Comparison of ENCODE assay signal across 11 mouse cellular contexts in genomic region chr6:87278151-87278550, GRCm38 (mm10). TPM values are rescaled to one million over a fixed set of nuclear protein-coding genes. Genes with fewer than 3 reads are reported as not detected.
DNase-seq lines count a peak whose midpoint lies in the region; ATAC-seq lines count a peak whose summit lies in the region.
"Had no signal": no experiment of that assay in that cellular context is flagged by ENCODE, and none has a peak within 500 bp of the region (broad histone marks: within the 10 kb centered on the region; RNA-seq: fewer than 3 reads in every experiment).

No protein-coding gene starts in this region.

- no peaks in the 10 kb centered on the region; the same call in 1 of the 2 replicates for H3K27me3 ChIP-seq in kidney, embryonic 14.5 days (ENCODE audit: control insufficient read depth, insufficient read depth, low read length)
- H3K27me3 ChIP-seq in limb, embryonic 10.5 days (ENCODE audit: low read depth, poor library complexity, severe bottlenecking), result no peaks in the 10 kb centered on the region

- peaks cover 6% of the 10 kb centered on the region for H3K9me3 ChIP-seq in kidney, embryonic 14.5 days (ENCODE audit: control insufficient read depth, low read length)
- no peaks in the 10 kb centered on the region; the same call in 1 of the 2 replicates for H3K9me3 ChIP-seq in limb, embryonic 10.5 days (replicated peaks)

- H3K4me3 ChIP-seq in kidney, embryonic 14.5 days (ENCODE audit: low read length), result no peak overlapping the region
- no peak overlapping the region for H3K4me3 ChIP-seq in limb, embryonic 10.5 days
- H3K4me3 ChIP-seq: erythroblast, embryonic 14.5 days had no signal

- H3K4me2 ChIP-seq in kidney, embryonic 14.5 days (replicated peaks; ENCODE audit: low read depth, low read length), result no peak overlapping the region

- no peak for ATAC-seq in kidney, embryonic 14.5 days (ENCODE audit: low FRiP score, low TSS enrichment)

- peak; percentile 21 for DNase-seq in adrenal gland, postnatal 14 days
- no peak for DNase-seq in adrenal gland, postnatal 4 days (ENCODE audit: low spot score in 2 of 2)
- no peak for DNase-seq in kidney, postnatal 25 days
- DNase-seq in Muller cell, postnatal 12 days (ENCODE audit: inconsistent ontology term), result peak; percentile 90
- DNase-seq in limb, embryonic 10.5 days (ENCODE audit: low spot score), result no peak
- DNase-seq in cerebellum, adult 8-10 months, result no peak
- DNase-seq in cerebellum, postnatal 36 days, result no peak
- DNase-seq: thymus, adult 2 months had no signal

- H3K27ac ChIP-seq in kidney, embryonic 14.5 days (ENCODE audit: low read depth, low read length), result peak overlapping the region; percentile 65
- peak overlapping the region; percentile 64; the same call in 1 of the 2 replicates for H3K27ac ChIP-seq in limb, embryonic 10.5 days

- 38% methylated on average over 5 of the region's 5 CpGs for WGBS in kidney, embryonic 14.5 days
- 78% methylated on average over 5 of the region's 5 CpGs for WGBS in limb, embryonic 10.5 days

- peaks cover 30% of the 10 kb centered on the region for H3K4me1 ChIP-seq in kidney, embryonic 14.5 days (ENCODE audit: control insufficient read depth, insufficient read depth, low read length)
- H3K4me1 ChIP-seq in limb, embryonic 10.5 days, result peaks cover 38% of the 10 kb centered on the region

- peaks cover 4% of the 10 kb centered on the region; the same call in 1 of the 2 replicates for H3K36me3 ChIP-seq in kidney, embryonic 14.5 days (ENCODE audit: control insufficient read depth, insufficient read depth, low read length)
- peaks cover 51% of the 10 kb centered on the region for H3K36me3 ChIP-seq in limb, embryonic 10.5 days

- no peak overlapping the region for H3K9ac ChIP-seq in kidney, embryonic 14.5 days (ENCODE audit: low read depth, low read length)

RNA-seq across cellular contexts. Expression of gene Antxr1, which starts 57.5 kb away (rescaled TPM):
- 24.9 and 26.5 TPM in 2 replicates for total RNA-seq in adrenal gland, postnatal 14 days (2021)
- 10 to 100 TPM; 45.4 to 46.9 TPM for total RNA-seq in adrenal gland, postnatal 4 days (2021)
- polyA plus RNA-seq in kidney, embryonic 14.5 days (2014; fragmentation: Nextera tagmentation; extraction: Ambion mirVana), result 7.4 and 7.7 TPM in 2 replicates
- 7.0 and 9.5 TPM in 2 replicates for polyA plus RNA-seq in limb, embryonic 10.5 days (2016; fragmentation: Nextera tagmentation; extraction: Ambion mirVana)
- total RNA-seq: monocyte, adult 5-6 weeks had no signal
- polyA plus RNA-seq: erythroblast, embryonic 14.5 days had no signal

Comparison
In these comparisons a context has a peak if more than half of its experiments do, and no peak if none do; other contexts are left out.
1. DNase-seq: peak in adrenal gland, postnatal 14 days (single experiment) and Muller cell, postnatal 12 days (single experiment); none in adrenal gland, postnatal 4 days (0 of 2), kidney, postnatal 25 days (0 of 2), limb, embryonic 10.5 days (single experiment), cerebellum, adult 8-10 months (single experiment) and cerebellum, postnatal 36 days (0 of 2).